Mouse (Mus musculus): Measurements from ENCODE around the gene Wdr82. TPM values are rescaled to one million over a fixed set of nuclear protein-coding genes. Genes with fewer than 3 reads are reported as not detected.

Wdr82 gene
- polyA plus RNA-seq, 1 experiment, result 95.8 TPM

DNA sequence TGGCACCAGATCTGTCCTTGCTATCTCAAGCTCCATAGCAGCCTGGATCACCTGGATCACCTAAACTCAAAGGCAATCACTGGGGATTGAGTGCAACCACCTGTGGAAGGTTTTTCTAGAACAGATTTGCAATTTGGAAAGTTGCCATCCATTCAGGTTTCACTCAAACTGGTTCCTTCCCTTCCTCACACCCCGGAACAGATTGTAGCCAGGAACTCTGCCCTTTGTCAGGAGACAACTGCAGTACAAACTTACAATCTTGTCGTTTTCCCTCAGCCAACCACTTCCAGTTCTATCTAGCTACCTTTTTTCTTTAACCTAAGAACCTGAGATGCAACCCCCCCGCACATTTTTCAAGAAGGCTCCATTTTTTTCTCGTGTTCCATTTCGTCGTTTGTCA, 811 bp upstream of the Wdr82 start:
- H3K4me1 ChIP-seq (replicated peaks; ENCODE audit: control insufficient read depth, insufficient read depth, low read length), result peaks cover 12% of the 10 kb centered on the region
- no peak for DNase-seq
- H3K27me3 ChIP-seq (ENCODE audit: control insufficient read depth, insufficient read depth, low read length), result no peaks in the 10 kb centered on the region
- H3K4me3 ChIP-seq (ENCODE audit: control insufficient read depth, insufficient read depth, low read length), result no peak overlapping the region
- H3K27ac ChIP-seq (ENCODE audit: control insufficient read depth, insufficient read depth, low read length), result no peak overlapping the region
- no peaks in the 10 kb centered on the region for H3K36me3 ChIP-seq (ENCODE audit: control insufficient read depth, insufficient read depth, low read length)
- TF ChIP-seq CTCF (IDR thresholded peaks at IDR 0.05; ENCODE audit: borderline replicate concordance, control insufficient read depth, extremely low read depth, insufficient read depth, low read length, poor library complexity) (no peak), POLR2A (IDR thresholded peaks at IDR 0.05; ENCODE audit: control insufficient read depth, extremely low read depth, insufficient read depth, low read length, poor library complexity) (no peak)
- WGBS, result 65% methylated on average over 6 of the region's 6 CpGs

DNA sequence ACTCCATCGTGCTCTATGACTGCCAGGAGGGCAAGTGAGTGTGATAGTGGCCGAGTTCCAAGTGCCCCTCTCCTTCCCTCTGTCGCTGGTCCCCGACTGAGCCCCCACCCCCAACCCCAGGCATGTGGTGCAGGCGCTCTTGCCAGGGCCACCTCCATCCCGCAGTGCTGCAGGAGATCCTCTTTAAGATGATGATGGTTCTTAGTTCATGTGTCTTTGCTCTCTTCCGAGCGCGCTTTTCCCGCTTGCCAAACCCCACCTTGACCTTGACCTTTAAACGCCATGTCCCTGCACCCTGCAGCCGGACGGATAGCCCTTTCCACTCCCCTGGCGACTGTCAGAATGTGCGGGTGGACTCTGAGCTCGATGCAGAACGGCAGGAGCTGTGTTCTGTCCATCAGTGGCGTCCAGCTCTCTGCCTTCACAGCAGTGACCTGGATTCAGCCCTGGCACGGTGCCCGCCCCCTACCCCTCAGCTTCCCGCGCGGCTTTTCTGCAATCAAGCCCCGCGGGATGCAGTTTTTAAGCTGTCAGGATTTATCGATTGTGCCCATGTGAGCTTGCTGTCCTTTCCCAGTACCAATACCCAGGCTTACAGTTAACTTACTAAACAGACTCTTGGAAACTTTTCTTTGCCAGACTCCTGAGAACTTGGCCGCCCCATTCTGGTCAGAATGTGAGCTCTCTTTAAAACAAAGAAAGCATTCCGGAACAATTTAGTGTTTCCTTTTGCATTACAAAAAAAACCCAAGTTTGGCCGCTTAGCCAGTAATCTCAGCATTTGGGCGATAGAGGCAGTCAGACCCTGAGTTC, 824 bp downstream of the Wdr82 start:
- peak overlapping the region; percentile 86 for H3K4me3 ChIP-seq (ENCODE audit: control insufficient read depth, insufficient read depth, low read length)
- peak overlapping the region; percentile 73 for H3K27ac ChIP-seq (ENCODE audit: control insufficient read depth, insufficient read depth, low read length)
- peaks cover under 1% of the 10 kb centered on the region; the same call in 1 of the 2 replicates for H3K36me3 ChIP-seq (ENCODE audit: control insufficient read depth, insufficient read depth, low read length)
- peaks cover 16% of the 10 kb centered on the region for H3K4me1 ChIP-seq (replicated peaks; ENCODE audit: control insufficient read depth, insufficient read depth, low read length)
- TF ChIP-seq POLR2A (IDR thresholded peaks at IDR 0.05; ENCODE audit: control insufficient read depth, extremely low read depth, insufficient read depth, low read length, poor library complexity), result 0 out of 2 replicates have a peak, but pooled peaks have one; percentile 18
- TF ChIP-seq CTCF (IDR thresholded peaks at IDR 0.05; ENCODE audit: borderline replicate concordance, control insufficient read depth, extremely low read depth, insufficient read depth, low read length, poor library complexity), result no peak
- H3K27me3 ChIP-seq (ENCODE audit: control insufficient read depth, insufficient read depth, low read length), result no peaks in the 10 kb centered on the region
- DNase-seq, result peak; percentile 46
- under 1% methylated on average over 30 of the region's 30 CpGs for WGBS

DNA sequence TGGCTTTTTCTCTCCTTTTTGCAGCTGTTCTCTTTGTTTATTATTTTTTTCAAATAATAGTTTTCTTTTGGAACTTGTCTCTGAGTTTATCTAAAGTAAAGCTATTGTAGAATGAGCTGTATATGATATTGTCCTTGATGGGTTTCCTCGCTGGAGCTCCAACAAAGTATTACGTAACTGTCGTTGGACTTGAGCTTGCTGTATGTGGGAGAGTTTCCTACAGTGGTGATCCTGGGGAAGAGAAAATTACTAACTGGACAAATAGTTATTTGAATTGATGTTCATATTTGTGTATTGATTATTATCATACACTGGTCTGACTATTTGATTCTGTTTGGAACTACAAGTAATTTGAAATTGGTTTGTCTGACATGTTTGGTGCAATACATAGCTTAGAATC, 1.8 kb downstream of the Wdr82 start:
- peaks cover 11% of the 10 kb centered on the region for H3K36me3 ChIP-seq (ENCODE audit: control insufficient read depth, insufficient read depth, low read length)
- WGBS, result 17% methylated on average over 3 of the region's 3 CpGs
- TF ChIP-seq POLR2A (IDR thresholded peaks at IDR 0.05; ENCODE audit: control insufficient read depth, extremely low read depth, insufficient read depth, low read length, poor library complexity) (no peak), CTCF (IDR thresholded peaks at IDR 0.05; ENCODE audit: borderline replicate concordance, control insufficient read depth, extremely low read depth, insufficient read depth, low read length, poor library complexity) (no peak)
- peaks cover 21% of the 10 kb centered on the region for H3K4me1 ChIP-seq (replicated peaks; ENCODE audit: control insufficient read depth, insufficient read depth, low read length)
- no peak overlapping the region for H3K4me3 ChIP-seq (ENCODE audit: control insufficient read depth, insufficient read depth, low read length)
- H3K27me3 ChIP-seq (ENCODE audit: control insufficient read depth, insufficient read depth, low read length), result no peaks in the 10 kb centered on the region
- DNase-seq, result no peak
- H3K27ac ChIP-seq (ENCODE audit: control insufficient read depth, insufficient read depth, low read length), result no peak overlapping the region

DNA sequence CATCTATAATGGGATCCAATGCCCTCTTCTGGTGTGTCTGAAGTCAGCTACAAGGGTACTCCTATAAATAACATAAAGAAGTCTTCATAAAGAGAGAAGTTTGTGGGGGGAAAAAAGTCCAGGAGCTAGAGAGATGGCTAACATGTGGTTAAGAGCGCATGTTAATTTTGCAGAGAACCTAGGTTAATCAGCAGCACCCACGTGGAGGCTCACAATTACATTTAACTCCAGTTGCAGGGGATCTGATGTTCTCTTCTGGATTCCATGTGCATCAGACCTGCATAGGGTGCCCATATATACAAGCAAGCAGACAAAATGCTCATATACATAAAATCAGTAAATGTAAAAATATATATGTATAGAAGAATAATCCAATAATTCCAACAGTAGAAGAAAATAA, 2.6 kb downstream of the Wdr82 start:
- 25% methylated on average over 2 of the region's 2 CpGs for WGBS
- peaks cover 19% of the 10 kb centered on the region for H3K36me3 ChIP-seq (ENCODE audit: control insufficient read depth, insufficient read depth, low read length)
- H3K4me3 ChIP-seq (ENCODE audit: control insufficient read depth, insufficient read depth, low read length), result no peak overlapping the region
- no peak overlapping the region for H3K27ac ChIP-seq (ENCODE audit: control insufficient read depth, insufficient read depth, low read length)
- DNase-seq, result no peak
- H3K4me1 ChIP-seq (replicated peaks; ENCODE audit: control insufficient read depth, insufficient read depth, low read length), result peaks cover 21% of the 10 kb centered on the region
- TF ChIP-seq CTCF (IDR thresholded peaks at IDR 0.05; ENCODE audit: borderline replicate concordance, control insufficient read depth, extremely low read depth, insufficient read depth, low read length, poor library complexity) (no peak), POLR2A (IDR thresholded peaks at IDR 0.05; ENCODE audit: control insufficient read depth, extremely low read depth, insufficient read depth, low read length, poor library complexity) (no peak)
- no peaks in the 10 kb centered on the region for H3K27me3 ChIP-seq (ENCODE audit: control insufficient read depth, insufficient read depth, low read length)

DNA sequence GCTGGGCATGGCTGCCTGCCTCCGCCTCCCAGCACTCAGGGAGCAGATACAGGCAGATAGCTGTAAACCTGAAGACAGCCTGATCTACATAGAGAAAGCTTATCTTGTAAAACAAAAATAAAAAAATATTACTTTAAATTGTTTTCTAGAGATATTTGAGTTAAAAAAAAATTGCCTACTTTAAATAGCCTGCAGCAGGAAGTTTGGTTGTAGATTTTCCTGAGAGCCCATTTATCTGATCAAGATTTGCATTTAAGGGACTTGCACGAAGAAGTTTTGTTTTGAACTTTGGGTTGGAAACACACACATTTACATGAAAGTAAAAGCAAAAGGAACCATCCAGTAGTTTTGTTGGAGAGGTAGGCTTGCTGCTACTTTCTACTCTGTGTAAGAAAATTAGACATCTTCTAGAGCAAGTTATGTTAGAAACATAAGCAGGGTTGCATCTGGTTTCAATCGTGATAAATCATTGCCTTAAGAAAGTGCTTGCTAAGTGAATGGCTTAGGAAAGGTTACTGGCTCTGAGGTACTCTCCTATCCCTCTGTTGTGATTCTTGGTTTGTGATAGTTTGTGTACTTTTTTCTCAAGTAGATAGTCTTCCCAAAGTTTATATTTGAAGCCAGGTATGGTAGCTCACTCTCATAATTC, 4.9 kb downstream of the Wdr82 start:
- 37% methylated on average over 3 of the region's 3 CpGs for WGBS
- no peak for DNase-seq
- Histone ChIP-seq H3K4me1 (replicated peaks; ENCODE audit: control insufficient read depth, insufficient read depth, low read length) (peaks cover 14% of the 10 kb centered on the region), H3K36me3 (ENCODE audit: control insufficient read depth, insufficient read depth, low read length) (peaks cover 40% of the 10 kb centered on the region), H3K27me3 (ENCODE audit: control insufficient read depth, insufficient read depth, low read length) (no peaks in the 10 kb centered on the region), H3K27ac (ENCODE audit: control insufficient read depth, insufficient read depth, low read length) (no peak overlapping the region), H3K4me3 (ENCODE audit: control insufficient read depth, insufficient read depth, low read length) (no peak overlapping the region)
- TF ChIP-seq POLR2A (IDR thresholded peaks at IDR 0.05; ENCODE audit: control insufficient read depth, extremely low read depth, insufficient read depth, low read length, poor library complexity), result no peak
- TF ChIP-seq CTCF (IDR thresholded peaks at IDR 0.05; ENCODE audit: borderline replicate concordance, control insufficient read depth, extremely low read depth, insufficient read depth, low read length, poor library complexity), result no peak

DNA sequence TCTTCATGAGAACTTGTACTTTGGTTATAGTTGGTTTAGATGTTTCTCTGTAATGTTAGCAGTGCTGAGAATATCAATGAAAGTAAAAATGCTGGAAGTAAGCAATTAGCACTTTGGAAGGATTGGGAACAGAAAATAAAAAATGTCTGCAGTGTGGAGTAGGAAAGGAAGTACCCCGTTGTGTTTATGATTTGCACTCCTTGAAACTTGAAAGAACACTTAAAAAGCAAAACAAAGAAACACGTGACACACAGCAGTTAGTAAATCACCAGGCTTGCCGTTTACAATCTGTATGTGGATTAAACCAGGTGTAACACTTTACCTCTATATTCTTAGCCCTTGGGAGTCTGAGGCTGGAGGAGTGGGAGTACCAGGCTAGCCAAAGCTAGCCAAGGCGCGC, 6.0 kb downstream of the Wdr82 start:
- 74% methylated on average over 5 of the region's 5 CpGs for WGBS
- no peaks in the 10 kb centered on the region for H3K27me3 ChIP-seq (ENCODE audit: control insufficient read depth, insufficient read depth, low read length)
- H3K4me1 ChIP-seq (replicated peaks; ENCODE audit: control insufficient read depth, insufficient read depth, low read length), result peaks cover 14% of the 10 kb centered on the region
- no peak for DNase-seq
- H3K36me3 ChIP-seq (ENCODE audit: control insufficient read depth, insufficient read depth, low read length), result peaks cover 51% of the 10 kb centered on the region
- TF ChIP-seq POLR2A (IDR thresholded peaks at IDR 0.05; ENCODE audit: control insufficient read depth, extremely low read depth, insufficient read depth, low read length, poor library complexity) (no peak), CTCF (IDR thresholded peaks at IDR 0.05; ENCODE audit: borderline replicate concordance, control insufficient read depth, extremely low read depth, insufficient read depth, low read length, poor library complexity) (no peak)
- H3K27ac ChIP-seq (ENCODE audit: control insufficient read depth, insufficient read depth, low read length), result no peak overlapping the region; the same call in 1 of the 2 replicates
- no peak overlapping the region for H3K4me3 ChIP-seq (ENCODE audit: control insufficient read depth, insufficient read depth, low read length)

Data from thymus, adult 2 months (tissue).